Mouse (Mus musculus): Measurements from ENCODE around the gene Smg9. TPM values are rescaled to one million over a fixed set of nuclear protein-coding genes. Genes with fewer than 3 reads are reported as not detected.
A peak's percentile ranks its signal among the peaks of the same experiment; 100 is the strongest.

Smg9 gene
- total and polyA plus RNA-seq, 3 experiments, result 54.6 to 95.3 TPM; not detected in 1

DNA sequence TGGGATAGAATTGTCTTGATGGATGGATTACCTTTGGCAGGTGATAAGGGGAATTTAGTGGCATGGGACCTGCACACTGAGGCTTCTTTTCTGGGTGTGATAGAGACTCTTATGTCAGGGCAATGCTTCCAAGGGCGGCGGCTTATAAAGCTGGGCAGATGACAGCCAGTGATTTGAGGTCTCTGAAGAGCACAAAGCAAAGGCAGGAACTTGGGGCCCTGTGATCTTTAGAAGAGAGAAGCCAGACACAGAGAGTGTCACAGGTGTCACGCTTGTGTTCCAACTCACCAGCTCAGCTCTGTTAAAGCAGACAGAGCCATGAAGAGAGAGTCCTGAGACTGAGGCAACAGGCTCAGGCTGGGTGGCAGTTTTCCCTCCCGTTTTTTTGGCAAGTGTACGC is 68.5 kb downstream of the Smg9 start:
- no peak for DNase-seq (ENCODE audit: low read depth, low spot score)
- H3K36me3 ChIP-seq (ENCODE audit: control insufficient read depth in 1 of 2, insufficient read depth in 2 of 2, low read length in 2 of 2), result peaks cover 0 to 3% of the 10 kb centered on the region in 2 experiments; a peak in 2 of 4 replicates

GRCm38 (mm10) chr7:24469126-24469525 is 69.7 kb downstream of the Smg9 start:
- Histone ChIP-seq H3K79me2 (ENCODE audit: control insufficient read depth, insufficient read depth, low read length, poor library complexity) (no peaks in the 10 kb centered on the region), H3K4me3 (ENCODE audit: control insufficient read depth in 1 of 2, insufficient read depth in 1 of 2, low read depth in 2 of 2, low read length in 2 of 2) (no peak overlapping the region), H3K27ac (ENCODE audit: control insufficient read depth, low read depth, low read length) (no peak overlapping the region), H3K4me1 (ENCODE audit: control insufficient read depth in 1 of 2, insufficient read depth in 2 of 2, low read length in 2 of 2) (no peaks in the 10 kb centered on the region), H3K36me3 (ENCODE audit: control insufficient read depth in 1 of 2, insufficient read depth in 2 of 2, low read length in 2 of 2) (no peaks in the 10 kb centered on the region), H3K9ac (ENCODE audit: control insufficient read depth, low read depth, low read length, poor library complexity, severe bottlenecking) (no peak overlapping the region), H3K27me3 (ENCODE audit: control insufficient read depth in 1 of 2, insufficient read depth in 2 of 2, low read length in 2 of 2) (no peaks in the 10 kb centered on the region), H3K9me3 (replicated peaks; ENCODE audit: insufficient read depth, low read length) (no peaks in the 10 kb centered on the region)
- TF ChIP-seq CHD2 (IDR thresholded peaks at IDR 0.05; ENCODE audit: low read length), result no peak
- TF ChIP-seq GATA1 (IDR thresholded peaks at IDR 0.05; ENCODE audit: low read depth, low read length), result no peak
- no peak for TF ChIP-seq E2F4 (IDR thresholded peaks at IDR 0.05; ENCODE audit: borderline replicate concordance, low read depth, low read length)
- no peak for TF ChIP-seq ZNF384 (IDR thresholded peaks at IDR 0.05; ENCODE audit: low read depth, low read length)
- peak; percentile 7; the same call in 1 of the 2 replicates for TF ChIP-seq RAD21 (IDR thresholded peaks at IDR 0.05; ENCODE audit: low read depth, low read length)
- no peak for TF ChIP-seq ZMIZ1 (IDR thresholded peaks at IDR 0.05; ENCODE audit: low read depth, low read length)
- TF ChIP-seq CTCF (IDR thresholded peaks at IDR 0.05 in 2 of 3, conservative IDR thresholded peaks at IDR 0.05 in 1 of 3; ENCODE audit: control insufficient read depth in 1 of 3, insufficient read depth in 1 of 3, low read depth in 2 of 3, low read length in 3 of 3, poor library complexity in 1 of 3, severe bottlenecking in 1 of 3), result peak; percentile 58 to 86 (median 64)
- TF ChIP-seq MYC (IDR thresholded peaks at IDR 0.05; ENCODE audit: low read depth, low read length), result no peak
- TF ChIP-seq RCOR1 (IDR thresholded peaks at IDR 0.05; ENCODE audit: low read depth, low read length), result no peak
- TF ChIP-seq SMC3 (IDR thresholded peaks at IDR 0.05; ENCODE audit: low read depth, low read length), result peak; percentile 25; the same call in 1 of the 2 replicates
- TF ChIP-seq TAL1 (IDR thresholded peaks at IDR 0.05; ENCODE audit: low read length), result no peak
- no peak for TF ChIP-seq POLR2AphosphoS2 (IDR thresholded peaks at IDR 0.05; ENCODE audit: low read length)
- no peak for TF ChIP-seq TCF12 (IDR thresholded peaks at IDR 0.05; ENCODE audit: low read depth, low read length)
- TF ChIP-seq JUND (IDR thresholded peaks at IDR 0.05; ENCODE audit: low read depth, low read length), result no peak
- peak; percentile 66 for DNase-seq (ENCODE audit: low read depth, low spot score)

More for the DNA sequence above, 68.5 kb downstream of the Smg9 start:
- Histone ChIP-seq H3K4me3 (ENCODE audit: control insufficient read depth in 1 of 2, insufficient read depth in 1 of 2, low read depth in 2 of 2, low read length in 2 of 2) (no peak overlapping the region), H3K27me3 (ENCODE audit: control insufficient read depth in 1 of 2, insufficient read depth in 2 of 2, low read length in 2 of 2) (no peaks in the 10 kb centered on the region), H3K79me2 (ENCODE audit: control insufficient read depth, insufficient read depth, low read length, poor library complexity) (0 out of 2 replicates have a peak, but pooled peaks cover 2% of the 10 kb centered on the region), H3K4me1 (ENCODE audit: control insufficient read depth in 1 of 2, insufficient read depth in 2 of 2, low read length in 2 of 2) (peaks cover 0 to 8% of the 10 kb centered on the region in 2 experiments; a peak in 1 of 4 replicates), H3K9ac (ENCODE audit: control insufficient read depth, low read depth, low read length, poor library complexity, severe bottlenecking) (no peak overlapping the region), H3K9me3 (replicated peaks; ENCODE audit: insufficient read depth, low read length) (no peaks in the 10 kb centered on the region), H3K27ac (ENCODE audit: control insufficient read depth, low read depth, low read length) (no peak overlapping the region)
- TF ChIP-seq KAT2A (conservative IDR thresholded peaks at IDR 0.05; ENCODE audit: low read depth, low read length), result no peak
- TF ChIP-seq CHD2 (IDR thresholded peaks at IDR 0.05; ENCODE audit: low read length), result no peak
- TF ChIP-seq USF1 (IDR thresholded peaks at IDR 0.05; ENCODE audit: low read depth, low read length), result no peak
- TF ChIP-seq NELFE (IDR thresholded peaks at IDR 0.05; ENCODE audit: low read depth, low read length), result no peak
- TF ChIP-seq CTCF (IDR thresholded peaks at IDR 0.05 in 2 of 3, conservative IDR thresholded peaks at IDR 0.05 in 1 of 3; ENCODE audit: control insufficient read depth in 1 of 3, insufficient read depth in 1 of 3, low read depth in 2 of 3, low read length in 3 of 3, poor library complexity in 1 of 3, severe bottlenecking in 1 of 3), result no peak
- TF ChIP-seq SMC3 (IDR thresholded peaks at IDR 0.05; ENCODE audit: low read depth, low read length), result no peak
- no peak for TF ChIP-seq GATA1 (IDR thresholded peaks at IDR 0.05; ENCODE audit: low read depth, low read length)
